Mouse (Mus musculus): Measurements from ENCODE around the gene Rfwd3. TPM values are rescaled to one million over a fixed set of nuclear protein-coding genes. Genes with fewer than 3 reads are reported as not detected.

Gene Rfwd3
- total and polyA plus RNA-seq, 3 experiments: 54.2 to 63.2 TPM; not detected in 1

DNA sequence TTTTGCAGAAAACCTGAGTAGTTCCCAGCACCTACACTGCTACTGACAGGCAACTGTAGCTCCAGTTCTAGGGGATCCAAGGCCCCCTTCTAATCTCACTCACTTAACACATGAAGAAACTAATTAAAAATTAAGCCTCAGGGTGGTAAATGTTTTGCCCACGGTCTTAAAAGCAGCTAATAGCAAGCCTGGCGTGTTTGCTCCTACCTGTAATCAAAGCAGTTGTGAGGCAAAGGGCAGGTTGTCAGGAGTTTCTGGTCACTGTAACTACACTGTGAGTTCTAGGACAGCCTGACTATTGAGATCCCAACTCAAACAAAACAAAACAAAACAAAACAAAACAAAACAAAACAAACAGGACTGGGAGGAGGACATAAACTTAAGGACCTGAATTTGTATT is 49.9 kb downstream of the Rfwd3 start:
- DNase-seq (ENCODE audit: low read depth, low spot score): no peak
- no peak overlapping the region for H3K27ac ChIP-seq (ENCODE audit: control insufficient read depth, low read depth, low read length)
- TF ChIP-seq POLR2AphosphoS2 (IDR thresholded peaks at IDR 0.05; ENCODE audit: low read length): no peak
- no peak for TF ChIP-seq ELF1 (IDR thresholded peaks at IDR 0.05; ENCODE audit: low read depth, low read length)
- TF ChIP-seq HCFC1 (IDR thresholded peaks at IDR 0.05; ENCODE audit: low read depth, low read length): no peak
- TF ChIP-seq MAZ (IDR thresholded peaks at IDR 0.05; ENCODE audit: low read depth, low read length): no peak
- TF ChIP-seq NELFE (IDR thresholded peaks at IDR 0.05; ENCODE audit: low read depth, low read length): no peak
- TF ChIP-seq ZNF384 (IDR thresholded peaks at IDR 0.05; ENCODE audit: low read depth, low read length): no peak
- TF ChIP-seq CHD2 (IDR thresholded peaks at IDR 0.05; ENCODE audit: low read length): no peak
- no peak overlapping the region for H3K4me3 ChIP-seq (ENCODE audit: control insufficient read depth in 1 of 2, insufficient read depth in 1 of 2, low read depth in 2 of 2, low read length in 2 of 2)
- no peaks in the 10 kb centered on the region for H3K27me3 ChIP-seq (ENCODE audit: control insufficient read depth in 1 of 2, insufficient read depth in 2 of 2, low read length in 2 of 2)
- peaks cover 9 to 29% of the 10 kb centered on the region in 2 experiments for H3K4me1 ChIP-seq (ENCODE audit: control insufficient read depth in 1 of 2, insufficient read depth in 2 of 2, low read length in 2 of 2)
- no peaks in the 10 kb centered on the region for H3K9me3 ChIP-seq (replicated peaks; ENCODE audit: insufficient read depth, low read length)
- peaks cover 0 to 40% of the 10 kb centered on the region in 2 experiments; a peak in 3 of 4 replicates for H3K36me3 ChIP-seq (ENCODE audit: control insufficient read depth in 1 of 2, insufficient read depth in 2 of 2, low read length in 2 of 2)
- peaks cover 32% of the 10 kb centered on the region for H3K79me2 ChIP-seq (ENCODE audit: control insufficient read depth, insufficient read depth, low read length, poor library complexity)
- no peak overlapping the region for H3K9ac ChIP-seq (ENCODE audit: control insufficient read depth, low read depth, low read length, poor library complexity, severe bottlenecking)

GRCm38 (mm10) chr8:111248136-111248535 is 51.9 kb downstream of the Rfwd3 start:
- TF ChIP-seq E2F4 (IDR thresholded peaks at IDR 0.05; ENCODE audit: borderline replicate concordance, low read depth, low read length) (no peak), USF2 (IDR thresholded peaks at IDR 0.05; ENCODE audit: borderline replicate concordance in 1 of 2, insufficient read depth in 1 of 2, low read depth in 1 of 2, low read length in 2 of 2) (no peak), KAT2A (conservative IDR thresholded peaks at IDR 0.05; ENCODE audit: low read depth, low read length) (no peak), GABPA (IDR thresholded peaks at IDR 0.05; ENCODE audit: low read depth, low read length) (no peak), TBP (IDR thresholded peaks at IDR 0.05; ENCODE audit: low read depth, low read length) (no peak), SMC3 (IDR thresholded peaks at IDR 0.05; ENCODE audit: low read depth, low read length) (no peak), MAFK (IDR thresholded peaks at IDR 0.05; ENCODE audit: borderline replicate concordance, low read depth, low read length) (no peak), CHD1 (IDR thresholded peaks at IDR 0.05; ENCODE audit: low read depth, low read length) (no peak), MYC (IDR thresholded peaks at IDR 0.05; ENCODE audit: low read depth, low read length) (no peak), ELF1 (IDR thresholded peaks at IDR 0.05; ENCODE audit: low read depth, low read length) (no peak), UBTF (IDR thresholded peaks at IDR 0.05; ENCODE audit: borderline replicate concordance, insufficient read depth, low read depth, low read length) (no peak), POLR2A (IDR thresholded peaks at IDR 0.05; ENCODE audit: control insufficient read depth in 1 of 2, insufficient read depth in 1 of 2, low read depth in 1 of 2, low read length in 2 of 2, poor library complexity in 1 of 2) (no peak), MAX (IDR thresholded peaks at IDR 0.05; ENCODE audit: low read length) (no peak), JUND (IDR thresholded peaks at IDR 0.05; ENCODE audit: low read depth, low read length) (no peak), MYB (IDR thresholded peaks at IDR 0.05; ENCODE audit: low read depth, low read length) (no peak), POLR2AphosphoS2 (IDR thresholded peaks at IDR 0.05; ENCODE audit: low read length) (no peak), ZMIZ1 (IDR thresholded peaks at IDR 0.05; ENCODE audit: low read depth, low read length) (no peak), TAL1 (IDR thresholded peaks at IDR 0.05; ENCODE audit: low read length) (no peak), BHLHE40 (IDR thresholded peaks at IDR 0.05; ENCODE audit: borderline replicate concordance, low read depth, low read length) (no peak), HCFC1 (IDR thresholded peaks at IDR 0.05; ENCODE audit: low read depth, low read length) (no peak)
- no peak overlapping the region for H3K27ac ChIP-seq (ENCODE audit: control insufficient read depth, low read depth, low read length)
- H3K79me2 ChIP-seq (ENCODE audit: control insufficient read depth, insufficient read depth, low read length, poor library complexity): peaks cover 29% of the 10 kb centered on the region

More at GRCm38 (mm10) chr8:111248136-111248535, 51.9 kb downstream of the Rfwd3 start:
- Histone ChIP-seq H3K4me1 (ENCODE audit: control insufficient read depth in 1 of 2, insufficient read depth in 2 of 2, low read length in 2 of 2) (peaks cover 9 to 29% of the 10 kb centered on the region in 2 experiments), H3K27me3 (ENCODE audit: control insufficient read depth in 1 of 2, insufficient read depth in 2 of 2, low read length in 2 of 2) (no peaks in the 10 kb centered on the region), H3K4me3 (ENCODE audit: control insufficient read depth in 1 of 2, insufficient read depth in 1 of 2, low read depth in 2 of 2, low read length in 2 of 2) (no peak overlapping the region; a peak in 1 of 4 replicates), H3K9ac (ENCODE audit: control insufficient read depth, low read depth, low read length, poor library complexity, severe bottlenecking) (no peak overlapping the region), H3K9me3 (replicated peaks; ENCODE audit: insufficient read depth, low read length) (no peaks in the 10 kb centered on the region), H3K36me3 (ENCODE audit: control insufficient read depth in 1 of 2, insufficient read depth in 2 of 2, low read length in 2 of 2) (peaks cover 0 to 40% of the 10 kb centered on the region in 2 experiments; a peak in 3 of 4 replicates)
- DNase-seq (ENCODE audit: low read depth, low spot score): no peak

Data from MEL (cell line).